Mouse (Mus musculus) spleen, adult 2 months (tissue): ENCODE data around the gene Nt5m.

ENCODE experiments used
- CTCF ChIP-seq: fragments of 200-500 bp; IDR thresholded peaks from 2 replicates; pipeline ENCODE4 v1.5.1; 2011; ENCODE audit warnings: mild to moderate bottlenecking, inconsistent platforms; ENCODE audit not compliant: insufficient read depth, insufficient read length, insufficient replicate concordance; ENCODE audit errors: extremely low read depth
- POLR2A ChIP-seq: fragments of 200-500 bp; IDR thresholded peaks from 2 replicates; pipeline ENCODE4 v1.6.1; 2011; ENCODE audit warnings: low read depth, low read length, inconsistent platforms

DNA sequence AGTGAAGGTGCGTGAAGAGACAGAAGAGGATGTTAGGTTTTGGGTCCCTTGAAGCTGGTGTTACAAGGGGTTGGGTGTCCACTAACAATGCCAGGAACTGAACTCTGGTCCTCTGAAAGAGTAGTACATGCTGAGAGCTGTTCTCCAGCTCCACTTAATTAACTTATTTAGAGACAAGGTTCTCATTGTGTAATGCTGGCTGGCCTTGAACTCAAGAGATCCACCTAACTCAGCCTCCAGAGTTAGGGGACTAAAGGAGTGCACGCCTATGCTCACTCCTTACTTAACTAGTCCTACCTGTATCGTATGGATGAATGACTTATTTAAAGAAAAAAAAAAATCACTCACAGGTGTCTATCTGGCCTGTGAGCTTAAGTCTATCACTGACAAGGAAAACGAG is 821 bp upstream of the Nt5m start:
- TF ChIP-seq CTCF (no peak), POLR2A (no peak)
